Mouse (Mus musculus) cerebellum, adult 18-20 months (tissue): ENCODE data around the gene F11r.

ENCODE experiments used
- DNase-seq, 2 experiments: peaks; one replicate each; pipeline ENCODE4 v3.0.0; 2021

The F11r gene

DNA sequence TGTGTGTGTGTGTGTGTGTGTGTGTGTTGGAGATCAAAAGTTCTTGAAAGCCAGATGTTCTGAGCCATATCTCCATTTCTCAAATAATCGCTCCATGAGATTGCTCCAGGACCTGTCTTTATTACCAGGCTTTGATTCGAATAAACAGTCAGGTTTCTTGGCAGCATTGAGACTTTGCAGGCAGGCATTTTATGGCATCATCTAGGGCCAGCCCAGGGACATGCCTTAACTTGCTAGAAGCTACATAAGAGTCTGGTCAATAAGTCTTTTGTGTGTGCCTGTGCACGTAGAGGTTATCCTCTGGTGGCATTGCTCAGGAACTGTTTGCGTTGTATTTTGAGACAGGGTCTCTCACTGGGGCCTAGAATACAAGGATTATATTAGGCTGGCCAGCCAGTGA, 36.2 kb downstream of the F11r start:
- DNase-seq: no peak

DNA sequence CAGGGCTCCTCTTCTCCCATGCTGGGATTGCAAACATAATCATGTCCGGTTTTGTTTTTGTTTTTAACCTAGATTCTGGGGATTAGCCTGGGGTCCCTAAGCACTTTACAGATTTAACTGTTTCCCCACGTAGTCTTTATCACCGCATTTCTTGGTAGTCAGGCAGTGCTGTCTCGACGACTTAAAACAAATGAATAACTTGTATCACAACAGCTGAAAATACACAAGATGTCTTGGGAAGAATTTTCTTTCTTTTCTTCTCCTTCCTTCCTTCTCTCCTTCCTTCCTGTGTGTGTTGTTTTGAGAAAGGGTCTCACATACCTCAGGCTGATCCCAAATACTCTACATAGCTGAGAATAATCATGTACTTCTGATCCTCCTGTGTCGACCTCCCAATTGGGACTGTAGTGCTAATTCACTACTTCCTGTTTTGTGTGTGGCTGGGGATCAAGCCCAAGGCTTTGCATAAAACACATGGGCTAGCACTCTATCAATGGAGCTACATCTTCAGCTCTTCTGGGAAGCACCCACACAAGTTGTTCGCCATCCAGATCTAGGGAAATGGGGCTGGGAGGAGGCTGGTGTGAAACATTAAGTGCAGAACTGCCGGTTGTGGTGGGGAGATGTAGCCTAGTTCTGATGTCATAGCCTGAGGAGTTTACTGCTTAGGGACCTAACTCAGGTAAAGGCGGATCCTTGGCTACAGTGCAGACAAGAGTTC, 36.7 kb downstream of the F11r start:
- no peak for DNase-seq

DNA sequence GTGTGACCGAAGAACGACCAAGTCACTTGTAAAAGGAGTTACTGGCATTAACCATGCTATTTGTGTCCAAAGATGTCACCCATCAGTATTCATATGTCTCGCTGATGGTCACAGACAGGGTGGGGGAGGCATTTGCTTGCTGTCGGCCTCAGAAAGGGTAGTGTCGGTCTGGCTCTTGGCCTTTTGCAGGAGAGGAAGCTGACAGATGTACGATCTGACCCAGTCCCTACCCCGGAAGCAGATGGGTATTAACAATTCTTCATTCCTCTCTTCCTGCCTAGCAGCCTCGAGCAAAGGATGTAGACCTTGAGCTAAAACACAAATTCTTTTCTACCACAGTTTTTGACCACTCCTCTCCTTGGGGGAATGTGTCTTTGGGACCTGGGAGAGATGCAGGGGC, 39.8 kb downstream of the F11r start:
- no peak for DNase-seq

DNA sequence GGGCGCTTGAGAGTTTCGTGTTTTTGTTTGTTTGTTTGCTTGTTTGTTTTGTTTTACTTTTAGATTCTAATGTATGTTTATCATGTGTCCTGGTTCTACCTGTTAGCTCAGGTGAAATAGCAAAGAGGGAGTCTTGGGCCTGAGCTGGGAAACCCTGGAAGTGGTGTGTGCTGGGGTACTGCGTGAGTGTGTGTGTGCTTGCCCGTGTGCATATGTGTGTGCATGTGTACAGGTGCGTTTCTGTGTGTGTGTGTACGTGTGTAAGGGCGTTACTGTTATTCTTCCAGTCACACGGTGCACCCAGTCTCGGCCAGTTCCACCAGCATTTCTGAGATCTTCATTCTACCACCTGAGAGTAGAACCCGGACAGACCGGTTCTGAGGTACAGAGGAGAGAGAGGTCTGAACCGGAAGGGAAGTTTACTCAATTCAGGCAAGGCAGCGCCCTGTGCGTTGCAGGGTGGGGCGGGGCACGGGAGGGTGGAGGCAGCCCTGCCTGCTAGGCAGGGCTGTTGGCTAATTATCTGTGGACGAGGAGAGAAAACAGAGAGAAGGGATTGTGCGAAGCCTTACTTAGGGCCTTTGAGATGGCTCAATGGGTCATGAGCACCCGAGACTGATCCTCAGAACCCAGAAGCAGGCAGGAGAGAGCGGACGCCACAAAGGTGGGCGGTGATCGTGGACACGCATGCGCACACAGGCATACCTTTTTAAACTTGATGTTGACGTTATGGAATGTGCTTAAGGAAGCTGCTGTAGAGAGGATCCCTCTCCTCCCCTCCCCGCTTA, 40.6 kb downstream of the F11r start:
- no peak for DNase-seq

DNA sequence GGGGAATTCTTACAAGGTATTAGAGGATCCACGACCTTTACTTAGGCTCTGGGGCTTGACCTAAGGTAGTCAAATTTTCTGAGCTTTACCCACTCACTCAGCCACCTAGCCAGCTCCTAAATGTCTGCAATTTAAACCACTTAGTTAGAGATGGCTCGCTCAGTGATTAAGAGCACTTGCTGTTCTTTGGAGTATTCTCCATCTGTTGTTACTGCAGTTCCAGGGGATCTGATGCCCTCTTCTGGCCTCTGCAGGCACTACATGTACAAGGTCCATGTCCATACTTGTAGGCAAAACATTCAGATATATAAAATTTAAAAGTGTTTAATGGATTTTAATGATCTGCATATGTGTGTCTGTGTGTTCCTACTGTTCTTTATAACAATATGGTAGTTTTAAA, 41.6 kb downstream of the F11r start:
- DNase-seq: peak; percentile 75 to 76

DNA sequence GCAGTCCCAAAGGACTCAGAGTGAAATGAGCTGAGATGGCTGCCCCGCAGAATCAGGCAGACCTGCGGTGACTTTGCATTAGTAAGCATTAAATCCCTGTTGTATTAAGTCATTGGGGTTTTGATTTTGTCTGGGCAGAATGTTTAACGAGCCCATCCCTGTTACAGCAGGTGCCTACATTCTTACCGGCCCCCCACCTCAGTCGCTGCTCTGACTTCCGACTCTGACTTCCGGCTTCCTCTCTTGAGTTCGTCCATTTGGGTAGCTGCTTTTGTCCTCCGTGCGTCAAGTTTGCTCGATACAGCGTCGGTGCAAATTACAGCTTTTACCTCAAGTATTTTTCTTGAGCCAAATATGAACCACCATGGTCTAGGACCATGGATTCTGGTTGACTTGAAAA, 56.9 kb downstream of the F11r start:
- DNase-seq: no peak

DNA sequence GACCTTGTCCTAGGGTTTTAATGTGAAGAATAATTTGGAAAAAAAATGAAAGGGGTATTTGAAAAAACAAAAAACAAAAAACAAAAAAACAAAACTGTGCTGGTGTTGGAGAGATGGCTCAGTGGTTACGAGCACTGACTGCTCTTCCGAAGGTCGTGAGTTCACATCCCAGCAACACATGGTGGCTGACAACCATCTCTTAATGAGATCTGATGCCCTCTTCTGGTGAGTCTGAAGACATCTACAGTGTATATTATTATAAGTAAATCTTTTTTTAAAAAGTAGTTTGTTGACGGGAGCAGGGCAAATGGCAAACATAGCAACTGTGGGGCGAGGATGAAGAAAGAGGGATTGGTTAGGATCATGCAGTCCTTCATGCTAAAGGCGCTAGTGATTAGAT, 58.0 kb downstream of the F11r start:
- no peak for DNase-seq

DNA sequence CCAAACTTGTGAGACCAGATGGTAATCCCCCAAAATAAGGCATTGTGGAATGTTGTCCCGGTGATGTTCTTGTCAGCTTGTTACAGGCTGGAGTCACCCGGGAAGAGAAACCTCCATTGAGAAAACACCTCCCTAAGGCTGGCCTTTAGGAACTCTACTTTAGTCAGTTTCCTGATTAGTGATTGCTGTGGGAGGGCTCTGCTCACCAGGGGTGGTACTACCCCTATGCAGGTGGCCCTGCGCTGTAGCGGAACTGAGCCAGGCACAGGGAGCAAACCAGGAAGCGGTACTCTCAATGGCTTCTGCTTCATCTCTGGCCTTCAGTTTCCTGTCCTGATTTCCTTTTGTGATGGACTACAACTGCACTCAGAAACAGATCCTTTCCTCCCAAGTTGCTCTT, 62.5 kb downstream of the F11r start:
- DNase-seq: no peak

DNA sequence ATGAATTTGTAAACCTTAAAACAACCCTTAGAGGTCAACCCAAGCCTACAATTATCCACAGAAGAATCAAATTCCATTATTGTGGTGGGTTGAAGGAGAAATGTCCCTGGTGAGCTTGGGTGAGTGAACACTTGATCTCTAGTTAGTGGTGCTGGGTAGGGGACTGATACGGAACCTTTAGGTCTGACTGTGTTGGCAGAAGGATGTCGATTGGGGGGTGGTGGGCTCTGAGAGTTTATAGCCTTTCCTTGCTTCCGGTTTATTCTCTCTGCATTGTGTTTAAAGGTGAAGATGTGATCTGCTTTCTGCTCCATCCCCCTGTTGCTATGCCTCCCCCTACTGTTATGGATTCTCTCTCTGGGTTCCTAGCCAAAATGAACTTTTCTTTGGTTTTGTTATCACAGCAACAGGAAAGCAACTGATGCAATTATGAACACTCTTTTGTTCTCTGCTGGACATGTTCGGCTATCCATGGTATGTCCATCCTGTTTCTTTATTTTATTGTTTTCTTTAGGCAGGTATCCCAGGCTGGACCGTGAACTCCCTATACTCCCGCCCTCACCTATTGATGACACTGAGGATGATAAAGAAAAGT, 63.8 kb downstream of the F11r start:
- DNase-seq: no peak

DNA sequence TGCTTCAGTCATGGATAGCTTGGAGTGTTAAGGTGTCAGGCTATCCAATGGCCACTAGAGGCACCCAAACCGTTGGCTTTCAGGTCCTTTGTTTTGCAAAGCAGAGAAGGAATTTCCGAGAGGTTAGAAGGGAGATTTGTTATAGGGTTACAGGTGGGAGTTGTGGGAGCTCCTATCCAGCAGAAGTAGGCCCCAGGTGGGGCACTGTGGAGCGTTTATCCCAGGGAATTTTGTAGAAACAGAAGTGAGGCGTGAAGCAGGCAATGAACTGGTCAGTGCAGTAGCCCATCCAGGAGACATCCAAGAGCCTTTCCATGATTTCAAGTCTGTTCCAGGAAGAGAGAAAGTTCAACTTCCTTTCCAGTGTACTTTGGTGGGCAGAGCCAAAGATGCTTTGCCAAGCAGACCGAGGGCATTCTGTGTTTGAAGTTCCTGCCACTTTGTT, 64.3 kb downstream of the F11r start:
- peak; percentile 27 to 35 for DNase-seq

DNA sequence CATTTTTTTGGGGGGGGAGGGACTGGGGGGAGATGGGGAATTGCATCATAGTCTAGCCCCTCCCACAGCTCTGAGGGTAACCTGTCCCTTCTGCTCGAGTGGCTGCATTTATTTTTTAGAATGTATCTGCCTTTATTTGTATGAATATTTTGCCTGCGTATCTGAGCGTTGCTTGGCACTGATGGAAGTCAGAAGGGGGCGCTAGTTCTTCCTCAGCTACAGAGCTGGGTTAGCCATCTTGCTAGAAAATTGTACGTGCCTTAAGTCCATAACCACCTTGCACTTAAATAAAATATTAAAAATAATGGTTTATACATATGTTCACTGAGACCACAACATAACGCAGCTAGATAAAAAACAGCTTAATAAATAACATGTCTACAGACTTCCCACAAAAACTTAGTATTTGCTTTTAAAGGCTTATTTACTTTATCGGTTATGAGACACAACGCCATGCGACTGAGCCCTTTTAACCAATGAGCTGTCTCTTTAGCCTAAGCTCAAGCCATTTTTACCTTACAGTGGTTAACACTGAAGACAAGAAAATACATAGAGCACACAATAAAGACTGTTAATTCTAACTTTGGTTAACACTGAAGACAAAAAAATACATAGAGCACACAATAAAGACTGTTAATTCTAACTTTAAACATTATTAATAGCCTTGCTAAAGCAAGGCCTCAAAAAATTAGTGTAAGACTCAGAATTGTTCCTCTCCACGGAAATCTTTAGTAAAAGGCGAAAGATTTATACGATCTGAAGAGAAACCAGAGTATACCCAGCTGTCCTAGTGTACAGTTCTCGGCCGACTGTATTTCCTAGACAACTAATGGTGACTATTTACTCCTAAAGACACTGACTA, 65.3 kb downstream of the F11r start:
- DNase-seq: peak; percentile 21 to 38

DNA sequence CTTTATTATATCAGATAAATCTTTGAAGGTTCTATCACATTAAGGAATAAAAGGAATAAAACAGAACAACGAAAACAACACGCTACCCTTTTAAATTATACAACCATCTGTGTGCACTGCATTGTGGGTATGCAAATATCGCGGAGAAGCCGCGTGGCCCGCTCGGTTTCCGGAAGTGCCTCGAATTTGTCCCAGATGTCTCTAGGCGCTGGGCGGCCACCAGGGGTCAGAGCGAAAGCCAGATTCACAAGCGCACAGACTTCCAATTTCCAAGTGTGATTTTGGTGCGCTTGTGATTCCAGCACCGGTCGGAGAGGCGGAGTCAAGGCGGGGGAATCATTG, 65.9 kb downstream of the F11r start, which contains the start of gene Alyref2:
TSS of gene Alyref2 (plus strand) at position 229 of the 342 bp plus-strand sequence.
- DNase-seq: peak; percentile 85 to 87

DNA sequence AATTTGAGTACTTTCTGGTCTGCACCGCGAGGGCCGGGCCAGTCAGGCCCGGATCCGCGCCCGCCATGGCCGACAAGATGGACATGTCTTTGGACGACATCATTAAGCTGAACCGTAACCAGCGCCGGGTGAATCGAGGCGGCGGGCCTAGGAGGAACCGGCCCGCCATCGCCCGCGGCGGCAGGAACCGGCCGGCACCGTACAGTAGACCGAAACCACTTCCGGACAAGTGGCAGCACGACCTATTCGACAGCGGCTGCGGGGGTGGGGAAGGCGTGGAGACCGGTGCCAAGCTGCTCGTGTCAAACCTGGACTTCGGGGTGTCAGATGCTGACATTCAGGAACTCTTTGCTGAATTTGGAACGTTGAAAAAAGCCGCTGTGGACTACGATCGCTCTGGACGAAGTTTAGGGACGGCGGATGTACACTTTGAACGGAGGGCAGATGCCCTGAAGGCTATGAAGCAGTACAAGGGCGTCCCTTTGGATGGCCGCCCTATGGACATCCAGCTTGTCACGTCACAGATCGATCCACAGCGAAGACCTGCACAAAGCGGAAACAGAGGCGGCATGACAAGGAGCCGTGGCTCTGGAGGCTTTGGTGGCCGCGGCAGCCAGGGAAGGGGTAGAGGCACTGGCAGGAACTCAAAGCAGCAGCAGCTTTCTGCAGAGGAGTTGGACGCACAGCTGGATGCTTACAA, 66.4 kb downstream of the F11r start:
- peak; percentile 53 to 59 for DNase-seq

DNA sequence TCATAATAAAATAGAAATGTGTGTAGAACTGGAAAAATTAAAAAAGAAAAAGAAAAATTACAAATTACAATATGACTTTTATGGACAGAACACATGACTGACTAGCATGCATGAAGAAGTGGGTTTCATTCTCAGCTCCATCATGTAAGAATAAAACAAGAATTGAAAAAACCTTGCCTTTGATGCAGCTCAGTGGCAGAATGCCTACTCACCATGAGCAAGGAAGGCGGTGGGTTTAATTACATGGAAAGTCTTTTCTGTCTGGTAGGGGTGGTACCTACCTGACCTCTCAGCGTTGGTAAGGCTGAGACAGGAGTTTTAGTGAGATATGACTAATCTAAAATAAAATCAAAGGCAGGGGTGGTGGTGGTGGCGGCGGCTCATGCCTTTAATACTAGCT, 67.3 kb downstream of the F11r start:
- DNase-seq: no peak

DNA sequence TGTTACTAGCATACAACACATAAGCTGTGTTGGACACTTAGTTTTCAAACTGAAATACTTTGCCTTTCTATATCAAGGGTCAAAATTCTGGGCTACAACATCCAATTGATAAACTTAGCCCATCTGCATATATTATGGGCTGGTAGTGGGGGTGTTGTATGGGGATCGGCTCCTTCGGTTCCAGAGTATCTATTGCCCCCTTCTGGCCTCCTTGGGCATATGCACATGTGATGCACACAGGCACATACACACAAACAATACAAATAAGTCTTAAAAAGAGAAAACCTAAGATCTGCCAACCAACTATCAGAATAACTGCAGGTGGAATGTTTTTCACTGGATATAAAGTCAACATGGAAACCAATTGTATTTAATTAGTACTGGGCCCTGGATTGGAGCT, 75.9 kb downstream of the F11r start:
- DNase-seq: no peak

DNA sequence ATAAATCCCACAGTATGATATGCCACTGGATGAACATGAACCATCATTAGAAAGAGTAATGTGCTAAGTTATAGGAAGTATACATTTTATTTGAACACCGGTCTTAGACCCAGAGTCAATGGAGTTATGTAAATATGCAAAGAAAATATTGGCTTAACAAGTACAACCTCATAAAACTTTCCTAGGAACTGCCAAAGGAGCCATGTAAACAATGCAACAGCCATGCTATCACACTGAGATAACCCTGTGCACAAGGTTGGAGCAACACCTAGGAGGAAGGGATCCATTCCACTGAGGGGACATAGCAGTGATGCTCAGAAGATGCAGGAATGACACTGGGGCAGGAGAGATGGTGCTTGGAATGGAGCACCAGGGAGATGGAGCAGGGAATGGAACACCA, 76.4 kb downstream of the F11r start:
- DNase-seq: no peak
